Mouse (Mus musculus) Patski (cell line): ENCODE measurements around the gene Eps8. TPM values are rescaled to one million over a fixed set of nuclear protein-coding genes. Genes with fewer than 3 reads are reported as not detected.

Experiments used
- ATAC-seq: fragments of 100-300 bp; one replicate; pipeline ENCODE4 v1.8.0; 2021
- CTCF ChIA-PET: fragments of 350-600 bp; sonication (Branson Sonifier 250); formaldehyde crosslinking; loops from one replicate; lab custom pipeline; 2022; ENCODE audit warnings: inconsistent platforms; lab: Charles Lee
- POLR2A ChIA-PET: fragments of 350-600 bp; sonication (Branson Sonifier 250); formaldehyde crosslinking; loops from one replicate; lab custom pipeline; 2022; ENCODE audit warnings: antibody characterized with exemption, inconsistent platforms; lab: Charles Lee
- DNase-seq: peaks from one replicate; pipeline ENCODE4 v3.0.0-alpha.2; 2011; ENCODE audit warnings: low read depth, low spot score
- H3K27me3 ChIP-seq: fragments of 371-371 bp; one replicate; pipeline ENCODE4 v1.5.1; 2021
- CTCF ChIP-seq: fragments of 100-300 bp; IDR thresholded peaks from one replicate; pipeline ENCODE4 v1.5.1; 2021
- in situ Hi-C: fragments of 300-500 bp; cut with MboI; formaldehyde crosslinking; loops from 3 replicates; pipeline ENCODE4 v1.11.1; 2018; ENCODE audit warnings: low pct_unique_long_range_greater_than_20kb, mixed read lengths
- polyA plus RNA-seq: library from polyadenylated mRNA; unstranded; gene quantifications from one replicate; pipeline ENCODE4 v1.2.3, GENCODE M21; 2021

Eps8 gene
- polyA plus RNA-seq, 1 experiment from 2014 or later, result 27.0 TPM

- no peak for DNase-seq
- no peaks in the 10 kb centered on the region for H3K27me3 ChIP-seq
- TF ChIP-seq CTCF, result no peak
- ChIA-PET CTCF (interaction anchor here (1.3 to 1.6 kb wide), 3 partner anchors 10 to 79 kb away, joined by 4 to 5 read pairs (median 4); no protein-coding TSS in a partner anchor), POLR2A (no interaction called here)
- in situ Hi-C loops, result loop anchor here (5.0 kb wide), 2 partner anchors 81 to 179 kb away; no protein-coding TSS in a partner anchor
- no peak for ATAC-seq
Observed at GRCm38 (mm10) chr6:137646726-137647125, 8.0 kb downstream of the Eps8 start.

GRCm38 (mm10) chr6:137644893-137645292, 9.8 kb downstream of the Eps8 start:
- DNase-seq (no peak), ATAC-seq (no peak)
- POLR2A ChIA-PET, result interaction anchor here (0.6 kb wide), 1 partner anchor 163 kb away, joined by 3 read pairs; no protein-coding TSS in a partner anchor
- H3K27me3 ChIP-seq, result no peaks in the 10 kb centered on the region
- CTCF ChIA-PET, result interaction anchor here (1.3 kb wide), 1 partner anchor 189 kb away, joined by 3 read pairs; no protein-coding TSS in a partner anchor
- in situ Hi-C loops, result loop anchor here (5.0 kb wide), 2 partner anchors 82 to 178 kb away; no protein-coding TSS in a partner anchor
- TF ChIP-seq CTCF, result no peak

DNA sequence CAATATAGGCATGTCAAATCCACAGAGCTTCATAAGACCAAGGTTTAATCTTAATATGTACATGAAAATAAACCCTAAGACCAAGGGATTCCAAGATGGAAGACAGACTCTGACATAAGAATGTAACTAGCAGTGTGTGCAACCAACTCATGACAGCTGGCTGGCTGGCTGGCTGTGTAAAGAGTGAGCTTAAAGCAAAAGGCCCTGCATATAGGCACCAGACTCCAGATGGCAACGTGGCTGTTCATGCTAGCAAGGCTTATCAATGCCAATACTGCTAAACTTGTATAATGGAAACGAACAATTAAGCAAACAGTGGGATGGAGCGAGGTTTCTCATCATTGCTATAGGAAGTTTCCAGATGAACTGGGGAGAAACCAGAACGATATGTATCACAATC, 10.9 kb downstream of the Eps8 start:
- POLR2A ChIA-PET, result interaction anchor here (0.9 kb wide), 1 partner anchor 157 kb away, joined by 3 read pairs; no protein-coding TSS in a partner anchor
- no peak for ATAC-seq
- CTCF ChIA-PET, result interaction anchor here (1.0 kb wide), 1 partner anchor 22 kb away, joined by 3 read pairs; no protein-coding TSS in a partner anchor
- no peak for DNase-seq
- no peaks in the 10 kb centered on the region for H3K27me3 ChIP-seq
- no peak for TF ChIP-seq CTCF
- in situ Hi-C loops, result no loop called here

DNA sequence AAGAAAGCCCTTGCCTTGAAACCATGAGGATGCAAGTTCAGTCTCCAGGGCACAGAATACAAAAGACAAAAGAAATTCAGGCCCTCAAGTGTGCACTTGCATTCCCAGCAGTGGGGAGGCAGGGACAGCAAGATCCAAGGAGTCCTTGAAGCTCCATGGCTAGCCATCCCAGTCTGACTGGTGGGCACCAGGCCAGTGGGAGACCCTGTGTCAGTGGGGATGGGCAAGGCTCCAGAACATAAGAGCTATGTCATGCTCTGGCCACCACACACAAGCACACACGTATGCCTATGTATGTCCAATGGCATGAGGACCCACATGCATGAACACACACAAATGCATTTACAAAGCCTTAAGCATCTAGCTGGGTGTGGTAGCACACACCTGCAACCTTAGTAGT, 13.0 kb downstream of the Eps8 start:
- ATAC-seq (no peak), DNase-seq (no peak)
- ChIA-PET CTCF (no interaction called here), POLR2A (no interaction called here)
- in situ Hi-C loops, result no loop called here
- TF ChIP-seq CTCF, result no peak
- H3K27me3 ChIP-seq, result no peaks in the 10 kb centered on the region

- in situ Hi-C loops, result no loop called here
- POLR2A ChIA-PET, result no interaction called here
- CTCF ChIA-PET, result interaction anchor here (0.6 kb wide), 1 partner anchor 1745 kb away, joined by 3 read pairs; no protein-coding TSS in a partner anchor
- no peak for ATAC-seq
- TF ChIP-seq CTCF, result no peak
- DNase-seq, result no peak
- H3K27me3 ChIP-seq, result no peaks in the 10 kb centered on the region
Observed at GRCm38 (mm10) chr6:137638834-137639567, 15.7 kb downstream of the Eps8 start.

GRCm38 (mm10) chr6:137637443-137637842, 17.2 kb downstream of the Eps8 start:
- in situ Hi-C loops, result no loop called here
- no peaks in the 10 kb centered on the region for H3K27me3 ChIP-seq
- no peak for DNase-seq
- TF ChIP-seq CTCF, result no peak
- CTCF ChIA-PET, result interaction anchor here (1.0 to 1.1 kb wide), 2 partner anchors 12 to 71 kb away, joined by 3 to 4 read pairs; no protein-coding TSS in a partner anchor
- POLR2A ChIA-PET, result interaction anchor here (1.1 kb wide), 1 partner anchor 55 kb away, joined by 3 read pairs; no protein-coding TSS in a partner anchor
- ATAC-seq, result no peak

DNA sequence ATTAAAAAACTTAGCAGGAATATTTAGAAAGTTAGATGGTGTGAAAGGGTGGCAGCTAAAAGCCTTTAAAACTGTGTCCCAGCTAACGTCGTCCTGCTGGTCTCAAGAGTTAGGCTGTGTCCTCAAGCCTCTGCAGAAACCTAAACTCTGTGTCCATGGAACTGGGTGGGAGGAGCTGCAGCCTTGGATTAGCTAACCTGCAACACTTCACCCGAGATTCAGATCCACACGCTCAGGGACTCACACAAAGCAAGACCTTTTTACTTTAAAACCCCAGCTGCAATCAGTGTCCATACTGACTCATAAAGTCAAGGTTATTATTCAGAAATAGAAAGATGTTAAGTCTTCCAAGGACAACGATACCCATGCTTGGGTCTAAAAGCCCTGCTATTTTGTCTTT, 18.5 kb downstream of the Eps8 start:
- no peaks in the 10 kb centered on the region for H3K27me3 ChIP-seq
- in situ Hi-C loops, result no loop called here
- ChIA-PET POLR2A (interaction anchor here (1.1 kb wide), 1 partner anchor 54 kb away, joined by 3 read pairs; no protein-coding TSS in a partner anchor), CTCF (interaction anchor here (1.4 kb wide), 1 partner anchor 10 kb away, joined by 4 read pairs; no protein-coding TSS in a partner anchor)
- no peak for ATAC-seq
- no peak for DNase-seq
- TF ChIP-seq CTCF, result no peak

DNA sequence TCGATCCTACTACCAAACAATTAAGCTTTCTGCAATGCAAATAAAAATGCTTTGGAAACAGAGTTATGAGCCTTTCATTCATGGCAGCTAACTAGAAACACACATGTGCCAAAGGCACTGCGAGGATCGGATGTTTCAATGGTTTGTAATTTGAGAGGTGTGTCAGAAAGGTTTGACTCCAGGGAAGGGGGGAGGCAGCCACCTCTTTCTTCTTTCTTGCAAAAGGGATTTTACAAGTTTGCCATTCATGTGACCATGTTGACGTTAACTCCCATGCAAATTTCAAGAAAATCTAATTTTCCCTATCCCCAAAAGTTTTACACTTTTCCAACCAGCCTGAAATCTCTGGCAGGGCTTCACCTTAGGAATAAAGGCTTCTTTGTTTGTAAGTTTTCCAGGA, 21.1 kb downstream of the Eps8 start:
- TF ChIP-seq CTCF, result no peak
- H3K27me3 ChIP-seq, result no peaks in the 10 kb centered on the region
- POLR2A ChIA-PET, result no interaction called here
- DNase-seq, result no peak
- CTCF ChIA-PET, result no interaction called here
- in situ Hi-C loops, result no loop called here
- no peak for ATAC-seq

DNA sequence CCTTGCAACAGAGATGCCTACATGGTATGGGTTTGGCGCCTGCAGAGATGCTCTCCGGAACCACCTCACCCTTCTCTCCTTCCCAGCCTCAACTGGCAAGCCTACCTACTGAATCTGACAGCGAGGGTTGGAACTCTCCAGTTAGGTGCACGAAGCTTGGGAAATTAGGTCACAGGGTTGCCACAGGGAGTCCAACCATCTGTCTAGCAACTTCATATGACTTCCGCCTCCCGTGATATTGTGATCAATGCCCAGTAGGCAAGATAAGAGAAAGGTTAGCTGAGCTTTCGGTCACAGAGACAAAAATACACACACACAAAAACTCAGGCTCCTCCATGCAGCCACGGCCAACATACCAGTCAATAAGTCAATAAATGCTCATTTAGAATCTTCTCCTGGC, 21.6 kb downstream of the Eps8 start:
- H3K27me3 ChIP-seq, result no peaks in the 10 kb centered on the region
- in situ Hi-C loops, result no loop called here
- no peak for TF ChIP-seq CTCF
- DNase-seq (no peak), ATAC-seq (no peak)
- ChIA-PET POLR2A (no interaction called here), CTCF (no interaction called here)

DNA sequence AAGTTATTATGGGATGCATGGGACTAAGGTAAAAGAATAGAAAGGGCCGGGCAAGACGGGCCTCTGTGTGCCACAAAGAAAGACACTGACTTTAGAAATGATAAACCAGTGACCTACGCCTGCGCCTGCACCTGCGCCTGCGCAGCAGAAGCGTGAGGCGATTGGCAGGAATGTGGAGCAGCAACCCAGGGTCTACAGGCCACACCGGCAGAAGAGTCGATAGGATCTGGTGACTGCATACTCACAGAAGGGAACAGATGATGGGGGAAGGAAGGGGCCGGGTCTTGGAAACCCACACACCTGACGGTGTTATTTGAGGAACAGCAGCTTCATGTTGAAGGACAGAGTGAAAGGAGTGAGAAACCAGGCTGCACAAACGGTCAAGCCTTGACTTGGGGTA, 24.3 kb downstream of the Eps8 start:
- DNase-seq, result no peak
- ChIA-PET POLR2A (no interaction called here), CTCF (no interaction called here)
- no peak for TF ChIP-seq CTCF
- no peaks in the 10 kb centered on the region for H3K27me3 ChIP-seq
- ATAC-seq, result no peak
- in situ Hi-C loops, result no loop called here

- CTCF ChIA-PET, result no interaction called here
- H3K27me3 ChIP-seq, result no peaks in the 10 kb centered on the region
- TF ChIP-seq CTCF, result no peak
- in situ Hi-C loops, result no loop called here
- POLR2A ChIA-PET, result no interaction called here
- ATAC-seq (no peak), DNase-seq (no peak)
Observed at GRCm38 (mm10) chr6:137629603-137630231, 25.0 kb downstream of the Eps8 start.
